ENCODE assay signal across 9 mouse cellular contexts in the genomic region with DNA sequence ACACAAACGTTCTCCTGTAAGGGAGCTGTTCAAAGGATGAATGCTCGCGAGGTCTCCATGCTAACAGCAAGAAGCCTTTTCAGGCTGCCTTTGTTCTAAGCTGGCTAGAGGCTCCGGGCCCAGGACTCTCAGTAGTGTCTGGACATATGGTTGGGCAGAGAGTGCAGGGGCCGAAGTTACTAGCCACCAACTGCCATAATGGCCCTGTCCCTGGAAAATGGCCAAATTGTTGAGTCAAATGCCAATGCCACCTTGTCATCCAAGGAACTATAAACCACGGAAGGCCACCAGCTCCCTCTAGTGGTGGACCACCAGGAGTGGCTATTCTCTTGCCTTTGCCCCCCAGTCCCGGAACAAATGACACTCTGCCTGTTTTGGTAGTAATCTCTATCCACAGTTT.
DNase-seq lines count a peak whose midpoint lies in the region; ATAC-seq lines count a peak whose summit lies in the region.
"Had no signal": no experiment of that assay in that cellular context is flagged by ENCODE, and none has a peak within 500 bp of the region (broad histone marks: within the 10 kb centered on the region; RNA-seq: fewer than 3 reads in every experiment).

No protein-coding gene starts in this region.

- H3K36me3 ChIP-seq in midbrain, embryonic 11.5 days (ENCODE audit: control insufficient read depth, insufficient read depth, low read length): no peaks in the 10 kb centered on the region

- H3K9me3 ChIP-seq in midbrain, embryonic 11.5 days (ENCODE audit: control insufficient read depth, low read length): no peaks in the 10 kb centered on the region

- no peak overlapping the region for H3K4me3 ChIP-seq in midbrain, embryonic 11.5 days (ENCODE audit: low read depth, low read length)

- ATAC-seq in midbrain, embryonic 11.5 days (ENCODE audit: low FRiP score): no peak

- H3K27ac ChIP-seq in midbrain, embryonic 11.5 days (ENCODE audit: low read depth, low read length): no peak overlapping the region
- H3K27ac ChIP-seq: macrophage had no signal

- WGBS in midbrain, embryonic 11.5 days: 54% methylated on average over 7 of the region's 7 CpGs

- no peaks in the 10 kb centered on the region for H3K27me3 ChIP-seq in midbrain, embryonic 11.5 days (ENCODE audit: control insufficient read depth, insufficient read depth, low read length)

- no peak overlapping the region for H3K9ac ChIP-seq in midbrain, embryonic 11.5 days (ENCODE audit: low read length)

- H3K4me1 ChIP-seq in midbrain, embryonic 11.5 days (ENCODE audit: control insufficient read depth, insufficient read depth, low read length): no peaks in the 10 kb centered on the region

- no peak overlapping the region for H3K4me2 ChIP-seq in midbrain, embryonic 11.5 days

- peak; percentile 64 for DNase-seq in gastrocnemius, adult 18-20 months (ENCODE audit: low spot score)
- no peak for DNase-seq in gastrocnemius, postnatal 25 days
- peak; percentile 3 for DNase-seq in T-cell, adult 2 months (ENCODE audit: low spot score)
- peak; percentile 97 to 98 for DNase-seq in cerebellum, postnatal 10 days
- DNase-seq in gastrocnemius, postnatal 4 days (ENCODE audit: low spot score in 2 of 2): peak; percentile 23 to 39
- peak; percentile 80 to 90 for DNase-seq in layer of hippocampus, postnatal 14 days (ENCODE audit: low spot score in 2 of 2)
- peak; percentile 90 for DNase-seq in midbrain, embryonic 11.5 days (ENCODE audit: low spot score, missing footprints)
- DNase-seq in telencephalon, adult 2 months (ENCODE audit: low read depth, low spot score): peak; percentile 18
